Mouse (Mus musculus): Measurements from ENCODE around the gene Zfyve28. TPM values are rescaled to one million over a fixed set of nuclear protein-coding genes. Genes with fewer than 3 reads are reported as not detected.

The Zfyve28 gene
- polyA plus RNA-seq, 1 experiment = 4.5 TPM

GRCm38 (mm10) chr5:34259172-34259816 lies 29.0 kb downstream of the Zfyve28 start:
- DNase-seq = no peak
- no peak for TF ChIP-seq CTCF (IDR thresholded peaks at IDR 0.05; ENCODE audit: insufficient read depth, low read length)
- no peak for TF ChIP-seq POLR2A (IDR thresholded peaks at IDR 0.05; ENCODE audit: borderline replicate concordance, extremely low read depth, low read depth, low read length)

GRCm38 (mm10) chr5:34255189-34255588 lies 33.1 kb downstream of the Zfyve28 start:
- no peak for DNase-seq
- WGBS = 84% methylated on average over 3 of the region's 3 CpGs
- no peak for TF ChIP-seq CTCF (IDR thresholded peaks at IDR 0.05; ENCODE audit: insufficient read depth, low read length)
- TF ChIP-seq POLR2A (IDR thresholded peaks at IDR 0.05; ENCODE audit: borderline replicate concordance, extremely low read depth, low read depth, low read length) = no peak
- H3K4me1 ChIP-seq (ENCODE audit: control insufficient read depth, insufficient read depth, low read length) = no peaks in the 10 kb centered on the region
- H3K4me3 ChIP-seq (replicated peaks; ENCODE audit: extremely low read depth, low read depth, low read length) = no peak overlapping the region

More at GRCm38 (mm10) chr5:34259172-34259816, 29.0 kb downstream of the Zfyve28 start:
- Histone ChIP-seq H3K4me3 (replicated peaks; ENCODE audit: extremely low read depth, low read depth, low read length) (no peak overlapping the region), H3K4me1 (ENCODE audit: control insufficient read depth, insufficient read depth, low read length) (no peaks in the 10 kb centered on the region)
- 67% methylated on average over 3 of the region's 3 CpGs for WGBS

GRCm38 (mm10) chr5:34254309-34254708 lies 33.9 kb downstream of the Zfyve28 start:
- Histone ChIP-seq H3K4me1 (ENCODE audit: control insufficient read depth, insufficient read depth, low read length) (no peaks in the 10 kb centered on the region), H3K4me3 (replicated peaks; ENCODE audit: extremely low read depth, low read depth, low read length) (no peak overlapping the region)
- DNase-seq = no peak
- WGBS = 34% methylated on average over 8 of the region's 8 CpGs
- no peak for TF ChIP-seq CTCF (IDR thresholded peaks at IDR 0.05; ENCODE audit: insufficient read depth, low read length)
- TF ChIP-seq POLR2A (IDR thresholded peaks at IDR 0.05; ENCODE audit: borderline replicate concordance, extremely low read depth, low read depth, low read length) = no peak

GRCm38 (mm10) chr5:34252967-34253519 lies 35.2 kb downstream of the Zfyve28 start:
- H3K4me1 ChIP-seq (ENCODE audit: control insufficient read depth, insufficient read depth, low read length) = no peaks in the 10 kb centered on the region
- DNase-seq = no peak
- TF ChIP-seq CTCF (IDR thresholded peaks at IDR 0.05; ENCODE audit: insufficient read depth, low read length) (no peak), POLR2A (IDR thresholded peaks at IDR 0.05; ENCODE audit: borderline replicate concordance, extremely low read depth, low read depth, low read length) (no peak)
- 75% methylated on average over 4 of the region's 4 CpGs for WGBS
- no peak overlapping the region for H3K4me3 ChIP-seq (replicated peaks; ENCODE audit: extremely low read depth, low read depth, low read length)

GRCm38 (mm10) chr5:34252307-34252966 lies 35.8 kb downstream of the Zfyve28 start:
- no peak for DNase-seq
- Histone ChIP-seq H3K4me1 (ENCODE audit: control insufficient read depth, insufficient read depth, low read length) (no peaks in the 10 kb centered on the region), H3K4me3 (replicated peaks; ENCODE audit: extremely low read depth, low read depth, low read length) (no peak overlapping the region)
- TF ChIP-seq CTCF (IDR thresholded peaks at IDR 0.05; ENCODE audit: insufficient read depth, low read length) (no peak), POLR2A (IDR thresholded peaks at IDR 0.05; ENCODE audit: borderline replicate concordance, extremely low read depth, low read depth, low read length) (no peak)
- WGBS = 26% methylated on average over 4 of the region's 4 CpGs

- TF ChIP-seq CTCF (IDR thresholded peaks at IDR 0.05; ENCODE audit: insufficient read depth, low read length) (no peak), POLR2A (IDR thresholded peaks at IDR 0.05; ENCODE audit: borderline replicate concordance, extremely low read depth, low read depth, low read length) (no peak)
Measured at GRCm38 (mm10) chr5:34251794-34252193, 36.5 kb downstream of the Zfyve28 start.

GRCm38 (mm10) chr5:34250090-34250489 lies 38.2 kb downstream of the Zfyve28 start:
- Histone ChIP-seq H3K4me3 (replicated peaks; ENCODE audit: extremely low read depth, low read depth, low read length) (no peak overlapping the region), H3K4me1 (ENCODE audit: control insufficient read depth, insufficient read depth, low read length) (no peaks in the 10 kb centered on the region)
- TF ChIP-seq POLR2A (IDR thresholded peaks at IDR 0.05; ENCODE audit: borderline replicate concordance, extremely low read depth, low read depth, low read length) (no peak), CTCF (IDR thresholded peaks at IDR 0.05; ENCODE audit: insufficient read depth, low read length) (no peak)
- 53% methylated on average over 3 of the region's 3 CpGs for WGBS
- DNase-seq = no peak

More at GRCm38 (mm10) chr5:34251794-34252193, 36.5 kb downstream of the Zfyve28 start:
- WGBS = 77% methylated on average over 4 of the region's 4 CpGs
- Histone ChIP-seq H3K4me1 (ENCODE audit: control insufficient read depth, insufficient read depth, low read length) (no peaks in the 10 kb centered on the region), H3K4me3 (replicated peaks; ENCODE audit: extremely low read depth, low read depth, low read length) (no peak overlapping the region)
- DNase-seq = no peak

- no peak for TF ChIP-seq CTCF (IDR thresholded peaks at IDR 0.05; ENCODE audit: insufficient read depth, low read length)
- no peak for TF ChIP-seq POLR2A (IDR thresholded peaks at IDR 0.05; ENCODE audit: borderline replicate concordance, extremely low read depth, low read depth, low read length)
- 66% methylated on average over 4 of the region's 4 CpGs for WGBS
- Histone ChIP-seq H3K4me1 (ENCODE audit: control insufficient read depth, insufficient read depth, low read length) (no peaks in the 10 kb centered on the region), H3K4me3 (replicated peaks; ENCODE audit: extremely low read depth, low read depth, low read length) (no peak overlapping the region)
- no peak for DNase-seq
Measured at GRCm38 (mm10) chr5:34249132-34249531, 39.1 kb downstream of the Zfyve28 start.

GRCm38 (mm10) chr5:34246443-34246842 lies 41.8 kb downstream of the Zfyve28 start:
- no peak overlapping the region for H3K4me3 ChIP-seq (replicated peaks; ENCODE audit: extremely low read depth, low read depth, low read length)
- no peak for DNase-seq
- WGBS = 95% methylated on average over 3 of the region's 3 CpGs
- H3K4me1 ChIP-seq (ENCODE audit: control insufficient read depth, insufficient read depth, low read length) = peaks cover 10% of the 10 kb centered on the region
- TF ChIP-seq CTCF (IDR thresholded peaks at IDR 0.05; ENCODE audit: insufficient read depth, low read length) (no peak), POLR2A (IDR thresholded peaks at IDR 0.05; ENCODE audit: borderline replicate concordance, extremely low read depth, low read depth, low read length) (no peak)

All from lung, adult 2 months (tissue).